Mouse (Mus musculus) thymus, adult 2 months (tissue): ENCODE results near the gene Carmil1.

ENCODE experiments used
- CTCF ChIP-seq: fragments of 200-500 bp; IDR thresholded peaks from 2 replicates; pipeline ENCODE4 v1.5.1; 2012; ENCODE audit warnings: mild to moderate bottlenecking, control low read depth, low read length, moderate library complexity, borderline replicate concordance; ENCODE audit not compliant: control insufficient read depth, poor library complexity, insufficient read depth; ENCODE audit errors: extremely low read depth
- POLR2A ChIP-seq: fragments of 200-500 bp; IDR thresholded peaks from 2 replicates; pipeline ENCODE4 v1.6.1; 2012; ENCODE audit warnings: mild to moderate bottlenecking, low read length, control low read depth, moderate library complexity; ENCODE audit not compliant: control insufficient read depth, poor library complexity, insufficient read depth; ENCODE audit errors: extremely low read depth

DNA sequence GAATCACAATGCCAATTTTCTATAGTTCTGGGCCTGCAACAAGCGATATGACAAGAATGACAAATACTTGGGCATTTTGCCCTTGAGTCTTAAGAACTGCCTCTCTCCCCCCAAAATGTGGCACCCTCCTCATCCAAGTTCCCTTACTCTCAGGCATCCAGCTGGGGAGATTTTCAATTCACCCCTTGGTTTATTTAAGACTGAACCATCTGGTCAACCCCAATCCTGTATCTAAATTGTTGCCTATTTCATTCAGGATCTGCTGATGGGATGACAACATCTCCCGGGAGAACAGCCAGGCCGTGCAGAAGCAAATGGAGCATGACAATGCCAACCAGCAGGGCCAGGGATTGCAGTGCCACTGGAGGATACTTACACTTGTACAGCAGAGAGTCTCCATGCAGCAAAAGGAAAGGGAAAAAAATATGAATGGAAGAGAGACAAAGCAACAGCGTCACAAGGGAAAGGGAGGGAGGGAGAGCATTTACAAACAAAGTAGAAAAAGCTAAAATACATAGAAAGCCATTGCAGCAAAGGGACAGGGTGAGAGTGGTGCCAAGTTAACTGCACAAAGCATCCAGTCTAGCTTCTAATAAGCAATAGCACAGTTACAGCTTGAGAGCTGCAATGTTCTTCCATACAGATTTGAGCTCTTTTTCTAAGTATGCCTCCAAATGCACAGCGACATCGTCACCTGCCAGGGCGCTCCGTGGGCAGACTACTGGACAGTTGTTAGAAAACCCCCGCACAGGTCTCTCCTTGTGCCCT, 231.1 kb downstream of the Carmil1 start:
- TF ChIP-seq POLR2A (no peak), CTCF (no peak)
